Mouse (Mus musculus) C2C12 (cell line): ENCODE results near the gene Pcdh15.

Experiments
- CTCF ChIP-seq: IDR thresholded peaks from one replicate; pipeline ENCODE4 v1.5.1; 2011; ENCODE audit not compliant: control insufficient read depth, insufficient read depth, insufficient read length
- MAX ChIP-seq: IDR thresholded peaks from one replicate; pipeline ENCODE4 v1.6.1; 2011; ENCODE audit warnings: mild to moderate bottlenecking, control low read depth

DNA sequence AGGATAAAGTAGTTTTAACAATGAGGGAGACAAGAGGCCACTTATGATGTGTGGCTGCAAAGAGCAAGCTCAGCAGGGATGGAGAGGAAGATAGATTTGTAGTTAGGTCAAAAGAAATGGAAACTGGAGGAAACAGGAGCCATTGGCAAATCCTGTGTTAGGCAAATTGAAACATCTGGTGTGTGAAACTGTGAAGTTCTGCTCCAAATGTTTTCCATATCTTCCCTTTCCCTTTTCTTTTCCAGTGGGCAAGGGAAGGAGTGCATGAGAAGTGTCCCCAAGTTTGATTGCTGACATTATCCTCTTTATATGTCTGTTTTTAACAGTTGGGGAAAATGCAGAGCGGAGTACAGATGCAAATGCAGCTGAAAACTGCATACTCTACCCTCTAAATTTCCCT, 62.6 kb downstream of the Pcdh15 start:
- TF ChIP-seq CTCF (no peak), MAX (no peak)
